ENCODE assay signal across 16 mouse cellular contexts in the genomic region with DNA sequence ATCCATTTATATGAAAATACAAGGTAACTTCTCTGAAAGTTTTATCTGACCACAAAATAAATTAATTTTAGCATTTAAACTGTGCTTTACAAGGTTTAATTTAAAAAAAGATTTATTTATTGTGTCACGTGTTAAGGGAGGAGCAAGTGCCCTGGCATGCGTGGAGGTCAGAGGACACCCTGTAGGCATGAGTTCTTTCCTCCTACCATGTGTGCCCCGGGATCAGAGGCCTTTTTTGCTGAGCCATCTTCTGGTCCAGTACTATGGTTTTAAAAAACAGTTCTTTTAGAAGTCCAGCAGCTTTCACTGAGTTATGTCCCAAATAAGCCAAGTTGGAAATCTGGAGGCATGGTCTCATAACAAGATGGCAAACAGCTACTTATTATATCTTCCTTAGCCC.
"Had no signal": no experiment of that assay in that cellular context is flagged by ENCODE, and none has a peak within 500 bp of the region (broad histone marks: within the 10 kb centered on the region; RNA-seq: fewer than 3 reads in every experiment).

No protein-coding gene starts in this region.

- H3K9ac ChIP-seq: lung, embryonic 14.5 days; midbrain, embryonic 12.5 days; neural tube, embryonic 13.5 days; neural tube, embryonic 15.5 days had no signal

- H3K4me1 ChIP-seq: midbrain, embryonic 10.5 days; midbrain, embryonic 12.5 days; neural tube, embryonic 15.5 days had no signal

- H3K27ac ChIP-seq: midbrain, embryonic 10.5 days; midbrain, embryonic 12.5 days; neural tube, embryonic 13.5 days; neural tube, embryonic 15.5 days had no signal

- H3K4me3 ChIP-seq: midbrain, embryonic 10.5 days; midbrain, embryonic 12.5 days; myocyte; neural tube, embryonic 13.5 days; neural tube, embryonic 15.5 days had no signal

- DNase-seq: lung, embryonic 14.5 days; lung, postnatal 10 days; retina, postnatal 1 day; right cerebral cortex, adult 18-20 months; right cerebral cortex, postnatal 25 days; right cerebral cortex, postnatal 4 days; spleen, adult 18-20 months; thymus, adult 18-20 months; thymus, postnatal 14 days; thymus, postnatal 36 days had no signal

- H3K36me3 ChIP-seq: neural tube, embryonic 15.5 days had no signal

- H3K4me2 ChIP-seq: lung, embryonic 14.5 days; midbrain, embryonic 12.5 days; neural tube, embryonic 13.5 days; neural tube, embryonic 15.5 days had no signal

- H3K9me3 ChIP-seq: midbrain, embryonic 10.5 days; midbrain, embryonic 12.5 days; neural tube, embryonic 13.5 days; neural tube, embryonic 15.5 days had no signal

- ATAC-seq: midbrain, embryonic 16.5 days had no signal

- H3K27me3 ChIP-seq: midbrain, embryonic 12.5 days; neural tube, embryonic 13.5 days; neural tube, embryonic 15.5 days had no signal
